Mouse (Mus musculus) right cerebral cortex, postnatal 36 days (tissue): ENCODE results near the gene Nova1.

ENCODE experiments used
- DNase-seq, 2 experiments: peaks; one replicate each; pipeline ENCODE4 v3.0.0; 2022; ENCODE audit warnings: low spot score in 2 of 2, mixed read lengths in 1 of 2

Nova1 gene

GRCm38 (mm10) chr12:46818856-46819347, at the start of gene Nova1:
Nova1 (minus strand) TSS chr12:46818929.
- DNase-seq, result peak; percentile 61 to 73

- DNase-seq, result peak; percentile 92 to 95
These were observed 756 bp upstream of the Nova1 start for GRCm38 (mm10) chr12:46819348-46820022.

GRCm38 (mm10) chr12:46818021-46818855, 491 bp downstream of the Nova1 start:
- peak; percentile 22 to 29 for DNase-seq

- no peak for DNase-seq
These were observed 1.4 kb downstream of the Nova1 start for GRCm38 (mm10) chr12:46817211-46817803.

GRCm38 (mm10) chr12:46816291-46816690, 2.4 kb downstream of the Nova1 start:
- no peak for DNase-seq

GRCm38 (mm10) chr12:46815697-46816096, 3.0 kb downstream of the Nova1 start:
- DNase-seq, result no peak

GRCm38 (mm10) chr12:46814820-46815219, 3.9 kb downstream of the Nova1 start:
- no peak for DNase-seq

GRCm38 (mm10) chr12:46801311-46801710, 17.4 kb downstream of the Nova1 start:
- no peak for DNase-seq

GRCm38 (mm10) chr12:46782301-46783280, 36.1 kb downstream of the Nova1 start:
- DNase-seq, result no peak

GRCm38 (mm10) chr12:46781481-46781880, 37.2 kb downstream of the Nova1 start:
- no peak for DNase-seq

- no peak for DNase-seq
These were observed 37.7 kb downstream of the Nova1 start for GRCm38 (mm10) chr12:46780983-46781382.

GRCm38 (mm10) chr12:46759450-46759849, 59.3 kb downstream of the Nova1 start:
- no peak for DNase-seq

- DNase-seq, result no peak
These were observed 64.3 kb downstream of the Nova1 start for GRCm38 (mm10) chr12:46754325-46754848.

- DNase-seq, result no peak
These were observed 65.6 kb downstream of the Nova1 start for GRCm38 (mm10) chr12:46753096-46753495.

GRCm38 (mm10) chr12:46733261-46733660, 85.5 kb downstream of the Nova1 start:
- no peak for DNase-seq

GRCm38 (mm10) chr12:46731943-46732342, 86.8 kb downstream of the Nova1 start:
- no peak for DNase-seq

GRCm38 (mm10) chr12:46721914-46722313, 96.8 kb downstream of the Nova1 start:
- no peak for DNase-seq

GRCm38 (mm10) chr12:46719076-46719475, 99.7 kb downstream of the Nova1 start:
- DNase-seq, result no peak

GRCm38 (mm10) chr12:46710094-46710493, 108.6 kb downstream of the Nova1 start:
- no peak for DNase-seq

- DNase-seq, result no peak
These were observed 109.3 kb downstream of the Nova1 start for GRCm38 (mm10) chr12:46709475-46709874.

- DNase-seq, result no peak
These were observed 118.5 kb downstream of the Nova1 start for GRCm38 (mm10) chr12:46700202-46700601.
